Mouse (Mus musculus) bone marrow macrophage, adult 2 months (primary cell): Measurements from ENCODE around the gene Stk19.

Experiments used
- CTCF ChIP-seq: IDR thresholded peaks from 2 replicates; pipeline ENCODE4 v1.5.1; 2012; ENCODE audit warnings: low read depth, mild to moderate bottlenecking, low read length, moderate library complexity
- POLR2A ChIP-seq: IDR thresholded peaks from 2 replicates; pipeline ENCODE4 v1.6.1; 2012; ENCODE audit warnings: mild to moderate bottlenecking, low read depth, low read length, borderline replicate concordance

- TF ChIP-seq POLR2A (no peak), CTCF (no peak)
Observed at GRCm38 (mm10) chr17:34849722-34850516, 13.2 kb upstream of the Stk19 start, which contains the start of the genes Skiv2l and Nelfe.
